Mouse (Mus musculus) heart, embryonic 14.5 days (tissue): ENCODE data around the gene Tspan32. TPM values are rescaled to one million over a fixed set of nuclear protein-coding genes. Genes with fewer than 3 reads are reported as not detected.

ENCODE experiments used
- ATAC-seq: fragments of 200-750 bp; cut with Nextera tagmentation; 2 replicates; pipeline ENCODE4 v1.8.0; 2017; ENCODE audit warnings: low read depth, moderate TSS enrichment; ENCODE audit not compliant: insufficient number of reproducible peaks, insufficient read depth, low FRiP score
- H3K27ac ChIP-seq, 2 experiments: fragments of 200-500 bp in 1 of 2; fragments of 300-500 bp in 1 of 2; sonication (generic) in 1 of 2; replicated peaks in 1 of 2; 2 replicates each; pipeline ENCODE4 v1.5.1; 2012 to 2014; ENCODE audit warnings: low read depth in 2 of 2, low read length in 2 of 2, control low read depth in 1 of 2, mild to moderate bottlenecking in 1 of 2, mixed read lengths in 1 of 2; ENCODE audit not compliant: control insufficient read depth in 1 of 2, insufficient read depth in 1 of 2
- H3K27me3 ChIP-seq: fragments of 300-500 bp; sonication (generic); 2 replicates; pipeline ENCODE4 v1.6.1; 2014; ENCODE audit warnings: mild to moderate bottlenecking, low read length, control low read depth; ENCODE audit not compliant: control insufficient read depth, insufficient read depth
- H3K36me3 ChIP-seq: fragments of 300-500 bp; sonication (generic); 2 replicates; pipeline ENCODE4 v1.6.1; 2014; ENCODE audit warnings: mild to moderate bottlenecking, control low read depth, low read length, mixed read lengths; ENCODE audit not compliant: control insufficient read depth, insufficient read depth
- H3K4me1 ChIP-seq, 2 experiments: fragments of 200-500 bp in 1 of 2; fragments of 300-500 bp in 1 of 2; sonication (generic) in 1 of 2; 2 replicates each; pipeline ENCODE4 v1.6.1; 2012 to 2014; ENCODE audit warnings: low read length in 2 of 2, control low read depth in 1 of 2, mixed read lengths in 1 of 2; ENCODE audit not compliant: control insufficient read depth in 2 of 2, insufficient read depth in 2 of 2
- H3K4me2 ChIP-seq: fragments of 300-500 bp; sonication (generic); 2 replicates; pipeline ENCODE4 v1.6.1; 2014; ENCODE audit warnings: mild to moderate bottlenecking, low read length
- H3K4me3 ChIP-seq, 2 experiments: fragments of 200-500 bp in 1 of 2; fragments of 300-500 bp in 1 of 2; sonication (generic) in 1 of 2; 2 replicates each; pipeline ENCODE4 v1.5.1; 2012 to 2014; ENCODE audit warnings: low read length in 2 of 2, mild to moderate bottlenecking in 2 of 2, control low read depth in 1 of 2, low read depth in 1 of 2, moderate library complexity in 1 of 2; ENCODE audit not compliant: control insufficient read depth in 1 of 2, insufficient read depth in 1 of 2
- H3K9ac ChIP-seq: fragments of 300-500 bp; sonication (generic); 2 replicates; pipeline ENCODE4 v1.6.1; 2014; ENCODE audit warnings: mild to moderate bottlenecking, low read length
- H3K9me3 ChIP-seq: fragments of 300-500 bp; sonication (generic); 2 replicates; pipeline ENCODE4 v1.6.1; 2016; ENCODE audit warnings: low read length, control low read depth; ENCODE audit not compliant: control insufficient read depth
- WGBS: fragments of 180-500 bp; shearing (Covaris S2); extraction: QIAGEN DNeasy Blood & Tissue Kit; methylation state at CpG from one replicate; pipeline ENCODE4 v1.1.7; 2014; 5-methylcytosine and 5-hydroxymethylcytosine counted together
- polyA plus RNA-seq: library from polyadenylated mRNA; unstranded; fragments of >200 nt; fragmentation: Nextera tagmentation; extraction: Ambion mirVana; gene quantifications from 2 replicates; pipeline ENCODE4 v1.2.1, GENCODE M21; 2014

Tspan32 gene
- polyA plus RNA-seq, 1 experiment from 2014 or later = 2.3 TPM

DNA sequence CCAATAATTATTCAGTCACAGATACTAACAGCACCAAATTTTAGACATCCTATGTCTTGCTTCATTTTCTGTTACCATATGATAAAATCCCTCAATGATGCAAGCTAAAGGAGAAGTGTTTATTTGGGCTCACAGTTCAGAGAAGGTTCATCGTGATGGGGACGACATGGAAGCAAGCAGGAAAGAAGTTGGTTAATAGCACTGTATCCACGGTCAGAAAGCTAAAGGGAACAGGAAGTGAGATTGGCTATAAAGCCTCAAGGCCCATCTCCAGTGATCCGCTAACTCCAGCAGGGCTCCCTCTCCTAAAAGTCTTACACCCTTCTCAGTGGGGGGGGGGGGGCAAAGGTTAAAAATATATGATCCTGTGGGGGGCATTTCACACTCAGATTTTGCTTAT is 22.9 kb upstream of the Tspan32 start:
- Histone ChIP-seq H3K9ac (no peak overlapping the region), H3K9me3 (no peaks in the 10 kb centered on the region), H3K27ac (no peak overlapping the region), H3K4me2 (no peak overlapping the region), H3K27me3 (no peaks in the 10 kb centered on the region), H3K4me3 (no peak overlapping the region), H3K36me3 (no peaks in the 10 kb centered on the region), H3K4me1 (no peaks in the 10 kb centered on the region)
- WGBS = 70% methylated on average over 4 of the region's 4 CpGs
- no peak for ATAC-seq

DNA sequence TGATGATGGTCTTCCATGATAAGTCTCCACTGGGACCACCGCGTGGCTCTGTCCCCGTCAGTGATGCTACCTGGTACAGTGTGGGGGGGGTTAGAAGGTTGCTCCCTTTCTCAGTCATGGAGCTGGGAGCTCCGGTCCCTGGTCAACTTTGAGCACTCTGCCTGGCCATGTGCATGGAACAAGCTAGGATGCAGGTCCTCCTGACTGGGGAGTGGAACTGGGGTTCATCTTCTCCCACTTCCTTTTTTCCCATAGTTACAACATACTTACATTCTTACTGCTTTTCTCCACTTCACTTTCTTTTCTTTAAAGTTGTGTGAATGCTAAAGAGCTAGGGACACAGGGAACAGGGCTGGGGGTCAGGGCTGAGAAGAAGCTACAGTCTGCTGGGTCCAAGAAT is 19.7 kb upstream of the Tspan32 start:
- 87% methylated on average over 4 of the region's 4 CpGs for WGBS
- no peak for ATAC-seq
- Histone ChIP-seq H3K9me3 (no peaks in the 10 kb centered on the region), H3K36me3 (no peaks in the 10 kb centered on the region), H3K9ac (no peak overlapping the region), H3K4me2 (no peak overlapping the region), H3K4me3 (no peak overlapping the region), H3K4me1 (peaks cover 5 to 8% of the 10 kb centered on the region in 2 experiments; a peak in 2 of 4 replicates), H3K27ac (no peak overlapping the region), H3K27me3 (no peaks in the 10 kb centered on the region)

DNA sequence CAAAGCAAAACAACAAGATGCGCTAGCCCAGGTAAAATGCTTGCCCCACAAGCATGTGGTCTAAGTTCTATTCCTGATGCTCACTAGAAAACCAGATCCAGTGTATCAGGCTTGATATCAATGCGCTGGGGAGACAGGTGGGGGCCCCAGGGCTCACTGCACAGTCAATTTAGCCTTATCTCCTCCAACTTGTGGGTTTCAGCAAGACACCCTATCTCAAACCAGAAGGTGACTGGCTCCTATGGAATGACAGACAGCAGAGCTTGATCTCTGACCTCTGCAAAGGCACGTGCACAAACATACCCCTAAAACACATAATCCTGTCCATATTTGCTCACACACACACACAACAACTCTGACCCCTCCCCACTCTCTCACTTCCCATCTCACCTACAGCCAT is 17.1 kb upstream of the Tspan32 start:
- 62% methylated on average over 3 of the region's 3 CpGs for WGBS
- no peak overlapping the region for H3K4me3 ChIP-seq
- ATAC-seq = no peak

GRCm38 (mm10) chr7:142995004-142995403 is 9.8 kb upstream of the Tspan32 start:
- Histone ChIP-seq H3K9ac (no peak overlapping the region), H3K27ac (no peak overlapping the region), H3K4me2 (no peak overlapping the region), H3K4me1 (peaks cover 5 to 13% of the 10 kb centered on the region in 2 experiments), H3K9me3 (no peaks in the 10 kb centered on the region), H3K4me3 (no peak overlapping the region), H3K27me3 (no peaks in the 10 kb centered on the region), H3K36me3 (no peaks in the 10 kb centered on the region)
- no peak for ATAC-seq

More for the DNA sequence above, 17.1 kb upstream of the Tspan32 start:
- H3K4me2 ChIP-seq = no peak overlapping the region
- H3K27ac ChIP-seq = no peak overlapping the region
- peaks cover 5 to 9% of the 10 kb centered on the region in 2 experiments; a peak in 2 of 4 replicates for H3K4me1 ChIP-seq
- no peaks in the 10 kb centered on the region for H3K27me3 ChIP-seq
- no peak overlapping the region for H3K9ac ChIP-seq
- H3K9me3 ChIP-seq = no peaks in the 10 kb centered on the region
- no peaks in the 10 kb centered on the region for H3K36me3 ChIP-seq

DNA sequence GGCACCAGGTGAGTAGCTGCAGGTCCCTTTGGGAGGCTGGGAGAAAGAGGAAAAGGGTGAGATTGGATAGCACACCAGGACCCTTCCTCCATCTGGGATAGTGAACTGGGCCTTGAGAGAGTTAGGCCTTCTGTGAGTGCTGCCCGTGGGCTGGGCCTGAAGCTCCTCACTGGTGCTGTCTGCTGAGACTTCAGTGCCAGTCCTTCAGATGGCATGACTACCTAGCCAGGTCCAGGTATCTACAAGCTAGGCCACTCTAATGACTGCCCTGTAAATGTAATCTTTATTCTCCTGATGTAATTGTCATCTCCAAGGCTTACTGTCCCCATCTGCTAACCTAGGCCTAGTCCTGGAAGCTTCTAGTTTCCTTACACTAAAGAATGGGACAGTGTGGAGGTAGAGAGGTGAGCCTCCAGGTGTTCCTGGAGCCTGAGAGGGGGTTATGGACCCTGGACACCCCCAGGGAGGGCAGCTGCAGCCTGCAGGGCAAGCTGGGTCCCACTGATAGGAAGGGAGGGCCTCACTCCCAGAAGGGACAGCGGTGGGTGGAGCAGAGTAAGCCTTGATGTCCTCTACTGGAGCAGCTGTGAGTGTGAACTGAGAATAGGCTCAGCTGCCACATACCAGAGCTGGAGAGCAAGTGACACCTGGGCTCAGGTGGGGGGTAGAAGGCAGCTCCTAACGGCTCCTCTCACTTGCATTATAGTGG is 9.1 kb upstream of the Tspan32 start:
- H3K9me3 ChIP-seq = no peaks in the 10 kb centered on the region
- H3K4me1 ChIP-seq = peaks cover 3 to 13% of the 10 kb centered on the region in 2 experiments
- H3K4me2 ChIP-seq = no peak overlapping the region
- ATAC-seq = no peak
- no peak overlapping the region for H3K27ac ChIP-seq
- no peak overlapping the region for H3K4me3 ChIP-seq
- H3K9ac ChIP-seq = no peak overlapping the region
- no peaks in the 10 kb centered on the region for H3K36me3 ChIP-seq
- no peaks in the 10 kb centered on the region for H3K27me3 ChIP-seq
- WGBS = 67% methylated on average over 3 of the region's 3 CpGs

GRCm38 (mm10) chr7:142996998-142997397 is 7.8 kb upstream of the Tspan32 start:
- H3K36me3 ChIP-seq = no peaks in the 10 kb centered on the region
- H3K27me3 ChIP-seq = no peaks in the 10 kb centered on the region
- peaks cover 3 to 13% of the 10 kb centered on the region in 2 experiments for H3K4me1 ChIP-seq
- ATAC-seq = no peak
- no peak overlapping the region for H3K4me2 ChIP-seq
- H3K9me3 ChIP-seq = no peaks in the 10 kb centered on the region
- H3K4me3 ChIP-seq = no peak overlapping the region
- H3K27ac ChIP-seq = no peak overlapping the region
- WGBS = 75% methylated on average over 2 of the region's 2 CpGs
- H3K9ac ChIP-seq = no peak overlapping the region

DNA sequence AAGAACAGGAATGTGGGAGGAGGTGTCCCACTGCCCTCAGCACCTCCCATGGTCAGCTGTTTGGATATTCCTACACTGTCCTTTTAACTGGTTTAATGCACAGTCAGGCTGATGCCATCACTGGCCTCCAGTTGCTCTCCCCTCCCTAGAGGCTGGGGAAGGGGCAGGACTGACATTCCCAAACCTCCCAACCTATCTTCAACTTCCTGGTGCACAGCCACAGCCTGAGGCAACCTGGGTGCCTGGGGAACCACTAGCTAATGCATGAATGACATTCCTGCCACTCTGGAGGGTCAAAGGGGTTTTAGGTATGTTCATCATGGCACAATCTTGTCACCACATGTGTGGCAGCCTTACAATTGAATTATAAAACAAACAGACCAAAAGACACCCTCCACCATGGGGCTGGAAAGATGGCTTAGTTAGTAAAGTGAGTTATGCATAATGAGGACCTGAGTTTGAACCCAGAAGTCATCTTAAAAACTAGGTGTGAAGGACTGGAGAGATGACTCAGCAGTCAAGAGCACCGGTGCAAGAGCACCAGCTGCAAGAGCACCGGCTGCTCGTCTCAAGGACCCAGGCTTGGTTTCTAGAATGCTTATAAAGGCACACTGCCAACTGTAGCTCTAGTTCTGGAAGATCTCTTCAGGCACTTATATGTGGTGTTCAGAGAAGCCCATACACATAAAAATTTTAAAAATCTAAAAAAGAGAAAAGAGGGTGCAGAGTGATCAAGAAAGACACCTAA is 7.3 kb upstream of the Tspan32 start:
- Histone ChIP-seq H3K4me1 (peaks cover 3 to 13% of the 10 kb centered on the region in 2 experiments), H3K9me3 (no peaks in the 10 kb centered on the region), H3K27ac (no peak overlapping the region), H3K27me3 (no peaks in the 10 kb centered on the region), H3K36me3 (no peaks in the 10 kb centered on the region), H3K4me3 (no peak overlapping the region), H3K9ac (no peak overlapping the region), H3K4me2 (no peak overlapping the region)
- ATAC-seq = no peak
- 21% methylated on average over 3 of the region's 3 CpGs for WGBS
